Mouse (Mus musculus) CH12.LX (cell line): ENCODE measurements at regions not wholly inside any gene's neighbourhood (a gene's known extent, or its start where the extent isn't known, plus 50 kb on each side); places are given as distances from the start of the nearest gene placed in this dataset.

Source experiments
- DNase-seq: peaks from one replicate; pipeline ENCODE4 v3.0.0-alpha.2; 2013; ENCODE audit errors: extremely low read depth
- H3K27ac ChIP-seq: 2 replicates; pipeline ENCODE4 v1.5.1; 2012; ENCODE audit warnings: low read depth, mild to moderate bottlenecking, control low read depth, moderate library complexity; ENCODE audit not compliant: insufficient read depth
- H3K27me3 ChIP-seq: replicated peaks from 2 replicates; pipeline ENCODE3; 2012; ENCODE audit warnings: inconsistent platforms
- H3K36me3 ChIP-seq, 2 experiments: replicated peaks in 1 of 2; 2 replicates each; pipeline versions ENCODE3 to v1.6.1; 2012; ENCODE audit warnings: inconsistent platforms in 1 of 2, low read length in 1 of 2, mild to moderate bottlenecking in 1 of 2, mixed read lengths in 1 of 2, moderate library complexity in 1 of 2; ENCODE audit not compliant: control insufficient read depth in 1 of 2, insufficient read depth in 1 of 2
- H3K4me1 ChIP-seq, 2 experiments: 2 replicates each; pipeline ENCODE4 v1.6.1; 2012; ENCODE audit warnings: inconsistent platforms in 1 of 2, moderate library complexity in 1 of 2; ENCODE audit not compliant: insufficient read depth in 2 of 2, control insufficient read depth in 1 of 2
- H3K4me2 ChIP-seq: 2 replicates; pipeline ENCODE4 v1.6.1; 2012; ENCODE audit warnings: low read depth, mild to moderate bottlenecking, control low read depth; ENCODE audit not compliant: poor library complexity, insufficient read depth, severe bottlenecking
- H3K4me3 ChIP-seq, 3 experiments: fragments of 150-350 bp in 1 of 3; sonication (generic) in 1 of 3; replicated peaks in 1 of 3; 2 replicates each; pipeline versions ENCODE3 to v1.5.1; 2011 to 2012; ENCODE audit warnings: low read depth in 2 of 3, low read length in 2 of 3, mild to moderate bottlenecking in 2 of 3, moderate library complexity in 2 of 3, control low read depth in 1 of 3, improper control_type of control experiment in 1 of 3, inconsistent platforms in 1 of 3, mixed read lengths in 1 of 3; ENCODE audit not compliant: poor library complexity in 1 of 3
- H3K79me2 ChIP-seq: replicated peaks from 2 replicates; pipeline ENCODE4 v1.6.1; 2012; ENCODE audit warnings: mild to moderate bottlenecking, moderate library complexity; ENCODE audit not compliant: control insufficient read depth, poor library complexity, insufficient read depth, severe bottlenecking; ENCODE audit errors: extremely low read depth
- H3K9ac ChIP-seq: 2 replicates; pipeline ENCODE4 v1.6.1; 2012; ENCODE audit warnings: low read depth, mild to moderate bottlenecking, control low read depth, moderate library complexity; ENCODE audit not compliant: insufficient read depth
- H3K9me3 ChIP-seq: replicated peaks from 2 replicates; pipeline ENCODE3; 2012; ENCODE audit warnings: low read length, inconsistent platforms, mixed read lengths
- BHLHE40 ChIP-seq: IDR thresholded peaks from 2 replicates; pipeline ENCODE4 v1.6.1; 2011; ENCODE audit warnings: mild to moderate bottlenecking, low read depth, low read length, improper control_type of control experiment
- CHD1 ChIP-seq: IDR thresholded peaks from 2 replicates; pipeline ENCODE4 v1.6.1; 2012; ENCODE audit warnings: low read depth, low read length, improper control_type of control experiment, inconsistent platforms
- CTCF ChIP-seq, 2 experiments: IDR thresholded peaks in 1 of 2; conservative IDR thresholded peaks in 1 of 2; 2 replicates each; pipeline ENCODE4 v1.5.1; 2011 to 2012; ENCODE audit warnings: low read depth in 2 of 2, low read length in 2 of 2, improper control_type of control experiment in 1 of 2, inconsistent platforms in 1 of 2, mild to moderate bottlenecking in 1 of 2, moderate library complexity in 1 of 2
- E2F4 ChIP-seq: IDR thresholded peaks from 2 replicates; pipeline ENCODE4 v1.6.1; 2011; ENCODE audit warnings: low read depth, low read length, improper control_type of control experiment; ENCODE audit not compliant: insufficient replicate concordance
- ELF1 ChIP-seq: IDR thresholded peaks from 2 replicates; pipeline ENCODE4 v1.6.1; 2014; ENCODE audit warnings: low read depth, mild to moderate bottlenecking, inconsistent platforms, low read length, improper control_type of control experiment
- EP300 ChIP-seq: IDR thresholded peaks from 2 replicates; pipeline ENCODE4 v1.6.1; 2011; ENCODE audit warnings: low read length, improper control_type of control experiment
- IRF4 ChIP-seq: IDR thresholded peaks from 2 replicates; pipeline ENCODE4 v1.6.1; 2014; ENCODE audit warnings: low read depth, mild to moderate bottlenecking, inconsistent platforms, low read length, improper control_type of control experiment
- JUN ChIP-seq: IDR thresholded peaks from 2 replicates; pipeline ENCODE4 v1.6.1; 2011; ENCODE audit warnings: low read depth, mild to moderate bottlenecking, low read length, improper control_type of control experiment, moderate library complexity; ENCODE audit not compliant: insufficient read depth
- KAT2A ChIP-seq: IDR thresholded peaks from 2 replicates; pipeline ENCODE4 v1.6.1; 2012; ENCODE audit warnings: low read length, improper control_type of control experiment, inconsistent platforms; ENCODE audit not compliant: insufficient replicate concordance
- MYC ChIP-seq: IDR thresholded peaks from 2 replicates; pipeline ENCODE4 v1.6.1; 2011; ENCODE audit warnings: low read depth, mild to moderate bottlenecking, improper control_type of control experiment, low read length
- NRF1 ChIP-seq: IDR thresholded peaks from 2 replicates; pipeline ENCODE4 v1.6.1; 2014; ENCODE audit warnings: low read depth, mild to moderate bottlenecking, inconsistent platforms, low read length, improper control_type of control experiment, moderate library complexity
- POLR2AphosphoS2 ChIP-seq: IDR thresholded peaks from 2 replicates; pipeline ENCODE4 v1.6.1; 2011; ENCODE audit warnings: low read depth, low read length, improper control_type of control experiment
- RCOR1 ChIP-seq: conservative IDR thresholded peaks from 2 replicates; pipeline ENCODE4 v1.6.1; 2012; ENCODE audit warnings: low read depth, mild to moderate bottlenecking, inconsistent platforms, low read length, improper control_type of control experiment
- TBP ChIP-seq: conservative IDR thresholded peaks from 2 replicates; pipeline ENCODE4 v1.6.1; 2011; ENCODE audit warnings: low read depth, low read length, improper control_type of control experiment
- TCF12 ChIP-seq: IDR thresholded peaks from 2 replicates; pipeline ENCODE4 v1.6.1; 2014; ENCODE audit warnings: low read depth, mild to moderate bottlenecking, inconsistent platforms, low read length, improper control_type of control experiment
- UBTF ChIP-seq: IDR thresholded peaks from 2 replicates; pipeline ENCODE4 v1.6.1; 2012; ENCODE audit warnings: low read depth, mild to moderate bottlenecking, inconsistent platforms, low read length, improper control_type of control experiment, moderate library complexity
- USF1 ChIP-seq: IDR thresholded peaks from 2 replicates; pipeline ENCODE4 v1.6.1; 2014; ENCODE audit warnings: low read depth, mild to moderate bottlenecking, inconsistent platforms, low read length, improper control_type of control experiment
- ZMIZ1 ChIP-seq: IDR thresholded peaks from 2 replicates; pipeline ENCODE4 v1.6.1; 2012; ENCODE audit warnings: low read depth, mild to moderate bottlenecking, inconsistent platforms, low read length, improper control_type of control experiment
- ZNF384 ChIP-seq: IDR thresholded peaks from 2 replicates; pipeline ENCODE4 v1.6.1; 2012; ENCODE audit warnings: low read depth, low read length, improper control_type of control experiment, inconsistent platforms
- dilution Hi-C: fragments of 300-500 bp; cut with MboI; formaldehyde crosslinking; loops from 2 replicates; pipeline ENCODE4 v1.14.3; 2020; ENCODE audit warnings: low sequenced_read_pairs; ENCODE audit not compliant: extremely low pct_unique_long_range_greater_than_20kb, extremely low pct_ligation_motif_present
- in situ Hi-C: fragments of 300-500 bp; cut with MboI; formaldehyde crosslinking; loops from 3 replicates; pipeline ENCODE4 v1.14.3; 2019; ENCODE audit warnings: low sequenced_read_pairs, low pct_ligation_motif_present, low pct_unique_long_range_greater_than_20kb, mixed read lengths

DNA sequence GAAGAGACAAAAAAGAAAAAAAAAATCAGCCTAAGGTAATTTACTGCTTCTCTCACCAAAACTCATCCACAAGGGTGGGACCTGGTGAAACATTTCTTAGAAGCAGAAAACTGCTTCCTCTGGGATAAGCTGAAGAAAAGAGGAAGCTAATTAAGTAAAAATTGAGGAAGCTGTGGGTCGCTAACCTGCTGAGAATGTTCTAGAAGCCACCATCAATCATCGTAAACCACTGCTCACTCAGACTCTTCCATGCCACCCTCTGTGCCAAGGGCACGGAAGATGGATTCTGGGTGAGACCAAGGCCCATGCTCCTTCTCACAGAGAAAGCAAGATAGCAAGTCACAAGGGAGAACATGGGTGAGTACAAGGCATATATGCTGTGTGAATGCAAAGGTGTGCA is 272.7 kb upstream of the Prox1 start:
- peaks cover 73% of the 10 kb centered on the region for H3K27me3 ChIP-seq
- H3K27ac ChIP-seq: no peak overlapping the region
- TF ChIP-seq USF1: no peak
- TF ChIP-seq UBTF: no peak
- no peak for TF ChIP-seq POLR2AphosphoS2
- TF ChIP-seq IRF4: no peak
- TF ChIP-seq CTCF (conservative IDR thresholded peaks at IDR 0.05 in 1 of 2, IDR thresholded peaks at IDR 0.05 in 1 of 2; ENCODE audit: low read depth in 2 of 2, low read length in 2 of 2): no peak
- TF ChIP-seq TBP: no peak
- no peak for TF ChIP-seq KAT2A
- no peak for TF ChIP-seq ZNF384
- TF ChIP-seq MYC: no peak
- TF ChIP-seq BHLHE40: no peak
- TF ChIP-seq CHD1: no peak
- TF ChIP-seq TCF12: no peak
- TF ChIP-seq RCOR1: no peak
- TF ChIP-seq NRF1: no peak
- TF ChIP-seq ZMIZ1: no peak
- no peak for TF ChIP-seq ELF1
- TF ChIP-seq E2F4: no peak
- TF ChIP-seq EP300: no peak
- TF ChIP-seq JUN: no peak
- TF ChIP-seq, all 38 proteins: peak for 0
- Histone ChIP-seq H3K36me3 (no peaks in the 10 kb centered on the region), H3K79me2 (no peaks in the 10 kb centered on the region), H3K4me1 (peaks cover 0 to 6% of the 10 kb centered on the region in 2 experiments; a peak in 1 of 4 replicates), H3K9me3 (no peaks in the 10 kb centered on the region), H3K4me3 (no peak overlapping the region), H3K9ac (no peak overlapping the region), H3K4me2 (no peak overlapping the region)
- in situ Hi-C loops (no loop called here), dilution Hi-C loops (no loop called here)
- DNase-seq: no peak

DNA sequence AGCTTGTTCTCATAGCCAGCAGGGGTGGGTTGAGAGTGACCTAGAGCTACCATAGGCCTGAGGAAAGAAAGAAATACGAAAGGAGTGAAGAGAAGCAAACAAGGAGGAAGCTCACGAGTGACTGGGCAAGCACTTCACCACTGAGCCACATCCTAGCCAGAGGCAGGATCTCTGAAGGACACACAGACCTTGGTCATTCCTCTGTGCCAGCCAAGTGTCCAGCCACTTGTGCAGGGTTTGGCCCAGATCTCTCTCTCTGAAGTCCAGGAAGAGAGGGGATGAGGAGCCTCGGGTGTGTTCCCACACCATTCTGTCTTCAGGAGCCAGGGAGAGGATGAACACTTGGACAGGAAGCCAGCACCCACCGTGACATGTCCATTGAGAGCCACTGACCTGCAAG is 271.7 kb upstream of the Prox1 start:
- Histone ChIP-seq H3K9me3 (no peaks in the 10 kb centered on the region), H3K4me2 (no peak overlapping the region), H3K36me3 (no peaks in the 10 kb centered on the region), H3K9ac (no peak overlapping the region), H3K27me3 (peaks cover 74% of the 10 kb centered on the region), H3K79me2 (no peaks in the 10 kb centered on the region), H3K4me3 (no peak overlapping the region), H3K4me1 (peaks cover 0 to 6% of the 10 kb centered on the region in 2 experiments; a peak in 1 of 4 replicates), H3K27ac (no peak overlapping the region)
- no peak for DNase-seq
- in situ Hi-C loops: no loop called here
- no peak for TF ChIP-seq UBTF
- dilution Hi-C loops: no loop called here
